Mouse (Mus musculus) ovary, postnatal 10 days (tissue): ENCODE measurements at regions not wholly inside any gene's neighbourhood (a gene's known extent, or its start where the extent isn't known, plus 50 kb on each side); places are given as distances from the start of the nearest gene placed in this dataset.
A peak's percentile ranks its signal among the peaks of the same experiment; 100 is the strongest.

Experiments used
- DNase-seq: peaks from one replicate; pipeline ENCODE4 v3.0.0; 2022; ENCODE audit warnings: low spot score

DNA sequence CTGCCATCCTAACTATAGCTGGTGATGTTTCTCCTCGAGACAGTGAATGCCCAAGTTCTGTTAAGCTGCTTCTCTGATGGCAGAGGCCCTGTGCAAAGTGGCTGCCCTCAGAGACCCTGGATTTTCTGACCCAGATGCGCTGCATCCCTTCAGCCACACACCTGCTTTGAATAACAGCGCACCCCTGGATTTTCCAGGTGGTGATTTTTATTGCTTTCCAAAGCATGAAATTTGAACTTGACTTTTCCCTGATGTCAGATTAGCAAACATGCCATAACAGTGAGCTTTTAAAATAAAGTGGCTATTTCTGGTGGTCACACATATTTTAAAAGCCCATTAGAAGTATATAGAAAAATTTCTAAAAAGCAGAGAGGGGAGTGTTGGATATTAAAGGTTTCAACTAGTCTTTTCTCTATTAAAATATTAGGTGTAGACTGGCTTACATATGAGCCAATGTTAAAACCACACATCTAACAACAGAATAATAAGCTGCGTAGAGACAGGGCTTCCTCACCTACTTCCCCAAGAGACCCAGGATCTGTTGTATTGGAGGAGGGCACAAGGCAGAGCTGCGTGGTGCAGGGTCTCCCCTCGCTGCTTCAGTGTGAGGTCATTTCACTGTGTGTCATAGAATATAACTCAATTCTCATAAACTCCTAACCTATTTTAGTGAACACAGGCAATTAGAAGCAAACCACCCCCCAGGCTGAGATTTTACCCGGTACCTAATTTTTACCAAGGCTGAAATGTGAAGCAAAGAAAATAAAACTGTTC, 280.3 kb downstream of the Ccdc91 start:
- DNase-seq = no peak

DNA sequence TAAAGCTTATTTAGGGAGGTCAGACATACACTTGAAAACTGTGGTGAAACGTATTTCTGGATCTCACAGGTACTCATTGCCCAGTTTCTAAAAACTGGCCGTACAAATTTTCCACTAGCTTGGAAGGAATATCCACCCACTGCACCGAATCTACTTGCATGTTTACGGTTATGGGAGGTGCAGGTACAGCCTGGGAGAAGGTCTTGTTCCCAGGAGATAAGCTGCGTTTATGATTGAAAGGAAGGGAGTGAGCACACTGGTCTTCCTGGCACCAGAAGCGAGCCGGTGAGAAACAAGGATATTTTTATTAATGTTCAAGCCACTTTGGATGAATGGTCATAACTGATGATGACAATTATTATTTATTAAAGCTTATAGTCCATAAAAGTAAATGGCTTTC, 283.9 kb downstream of the Ccdc91 start:
- no peak for DNase-seq

DNA sequence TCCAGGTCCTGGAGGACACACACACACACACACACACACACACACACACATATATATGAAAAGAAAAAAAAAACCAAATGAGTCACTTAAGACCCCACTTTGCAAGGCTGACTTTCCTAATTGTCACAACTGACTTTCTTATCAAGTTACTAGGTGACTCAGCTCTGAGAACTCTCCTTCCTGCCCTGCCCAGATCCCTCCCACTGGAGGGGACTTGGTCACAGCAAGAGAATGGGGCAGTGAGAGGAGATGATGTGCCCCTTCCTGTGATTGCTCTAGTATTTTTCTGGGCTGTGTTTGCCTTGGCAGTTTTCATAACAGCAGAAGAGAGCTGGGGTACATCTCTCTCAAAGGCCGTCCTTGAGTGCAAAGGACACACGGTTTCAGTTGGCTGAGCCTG, 284.5 kb downstream of the Ccdc91 start:
- DNase-seq = no peak

DNA sequence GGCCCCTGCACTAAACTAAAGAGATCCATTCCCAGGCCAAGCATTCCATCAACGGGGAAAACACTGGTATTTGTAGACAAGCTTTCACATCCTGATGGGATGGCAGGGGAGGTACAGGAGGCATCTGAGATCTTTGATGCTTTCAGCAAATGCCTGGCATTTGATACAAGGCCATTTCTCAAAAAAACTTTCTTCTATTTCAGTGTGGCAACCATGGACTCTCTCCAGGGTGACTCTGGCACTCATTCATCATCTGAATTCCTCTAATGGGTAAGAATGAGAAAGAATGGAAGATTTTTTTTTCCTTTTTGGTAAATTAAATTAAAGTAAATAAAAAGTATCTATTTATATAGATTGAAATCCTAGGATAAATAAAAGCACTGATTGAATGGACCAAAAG, 281.8 kb upstream of the Far2 start:
- no peak for DNase-seq

DNA sequence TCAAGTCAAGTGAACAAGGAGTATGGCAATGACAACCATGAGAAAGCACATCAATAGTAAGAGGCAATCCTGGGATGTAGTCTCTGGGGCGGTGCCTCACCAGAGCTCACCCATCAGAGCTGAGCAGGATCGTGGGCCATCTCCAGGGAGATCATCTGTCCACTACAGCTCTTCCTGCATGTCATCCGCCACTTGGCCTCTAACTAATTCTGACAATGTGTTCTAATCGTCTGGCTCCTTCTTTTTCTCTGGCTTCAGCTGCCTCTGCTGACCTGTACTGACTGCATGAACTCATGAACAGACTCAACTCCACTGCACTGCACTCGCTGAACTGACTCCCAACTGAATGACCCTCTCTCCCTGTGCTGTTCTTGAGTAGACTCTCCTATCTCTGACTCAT, 277.9 kb upstream of the Far2 start:
- DNase-seq = no peak

DNA sequence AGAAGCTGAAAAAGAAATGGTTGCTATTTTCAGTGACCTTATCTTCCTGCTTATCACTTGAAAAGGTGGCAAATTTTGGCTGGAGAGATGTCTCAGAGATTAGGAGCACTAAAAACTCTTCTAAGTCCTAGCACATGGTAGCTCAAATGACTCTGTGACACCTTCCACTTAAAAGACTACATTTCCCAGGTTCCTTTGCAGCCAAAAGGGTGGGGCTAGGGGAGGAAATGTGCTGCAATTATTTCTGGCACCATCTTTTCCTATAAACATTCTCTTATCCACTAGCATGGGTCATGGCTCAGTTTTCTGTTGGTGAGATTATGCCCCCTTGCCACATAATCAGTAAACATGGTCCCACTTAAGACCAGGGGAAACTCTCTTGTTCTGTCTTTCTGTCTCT, 277.0 kb upstream of the Far2 start:
- no peak for DNase-seq

DNA sequence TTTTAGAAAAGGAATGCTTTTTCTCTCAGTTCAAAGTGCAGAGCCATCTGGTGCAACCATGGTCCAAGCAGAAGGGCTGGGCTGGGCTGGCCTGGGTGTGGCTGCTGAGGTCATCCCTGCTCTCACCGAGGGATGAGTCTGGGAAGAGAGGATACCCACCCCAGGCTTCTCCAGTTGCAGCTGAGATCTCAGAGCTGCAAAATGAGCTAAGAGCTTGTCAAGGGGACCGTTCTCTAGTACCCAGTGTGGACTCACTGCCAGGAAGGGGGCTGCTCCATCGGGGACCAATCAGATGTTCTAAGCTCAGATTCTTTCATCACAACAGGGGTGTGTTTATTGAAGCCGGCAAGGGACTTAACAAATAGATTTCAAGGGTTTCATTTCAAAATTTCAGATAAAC, 275.6 kb upstream of the Far2 start:
- no peak for DNase-seq

DNA sequence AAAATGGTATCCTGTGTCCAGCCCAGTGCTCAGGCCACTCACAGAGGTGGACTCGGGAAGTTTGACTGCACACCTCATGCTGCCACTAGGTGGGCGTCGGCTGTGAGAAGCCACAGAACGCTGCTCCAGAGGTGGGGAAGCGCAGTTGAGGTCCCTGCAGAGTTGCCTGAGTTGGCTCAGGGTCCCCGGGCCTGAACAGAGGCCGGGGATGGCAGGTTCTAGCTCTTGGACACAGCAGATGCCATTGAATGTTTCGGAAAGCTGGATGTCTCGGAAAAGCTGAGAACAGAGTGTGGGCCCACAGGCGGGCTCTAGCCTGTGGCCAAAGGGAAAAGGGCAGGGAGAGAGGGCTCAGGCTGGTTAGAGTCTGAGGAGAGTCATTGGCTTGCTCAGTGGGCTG, 273.2 kb upstream of the Far2 start:
- no peak for DNase-seq

DNA sequence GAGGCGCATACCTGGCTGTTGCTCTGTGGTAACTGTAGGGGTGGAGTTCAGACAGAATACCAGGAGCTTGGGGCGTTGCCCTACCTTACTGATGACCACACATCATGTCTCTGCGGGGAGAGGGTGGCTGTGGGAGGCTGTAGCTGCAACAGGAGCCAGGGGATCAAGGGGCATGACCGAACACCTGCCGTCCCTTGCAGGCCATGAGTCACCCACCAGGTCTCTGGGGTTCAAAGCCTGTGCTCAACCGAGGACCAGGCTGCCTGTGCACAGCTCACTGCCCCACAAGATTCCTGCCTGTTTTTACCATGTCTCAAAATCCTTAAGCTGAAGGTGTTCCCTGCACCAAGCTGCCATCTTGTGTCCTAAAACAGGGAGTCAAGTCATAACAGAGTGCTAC, 272.4 kb upstream of the Far2 start:
- no peak for DNase-seq

DNA sequence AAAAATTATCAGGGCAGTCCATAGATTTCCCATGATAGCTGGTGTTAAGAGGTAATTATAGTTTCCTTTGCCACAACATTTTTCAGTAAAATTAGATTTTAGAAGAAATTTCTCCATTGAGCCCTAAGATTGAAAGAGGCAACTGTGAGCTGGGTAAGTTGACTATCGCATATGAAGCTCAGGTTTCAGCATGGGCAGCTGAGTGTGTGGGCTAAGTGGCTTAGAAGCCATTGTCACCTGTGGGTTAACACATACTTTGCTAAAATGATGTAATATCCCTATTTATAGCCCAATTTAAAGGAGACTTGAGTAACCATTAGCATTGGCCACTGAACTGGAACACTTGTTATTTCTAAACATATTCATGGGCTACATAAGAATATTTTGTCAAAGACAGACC, 267.6 kb upstream of the Far2 start:
- no peak for DNase-seq

DNA sequence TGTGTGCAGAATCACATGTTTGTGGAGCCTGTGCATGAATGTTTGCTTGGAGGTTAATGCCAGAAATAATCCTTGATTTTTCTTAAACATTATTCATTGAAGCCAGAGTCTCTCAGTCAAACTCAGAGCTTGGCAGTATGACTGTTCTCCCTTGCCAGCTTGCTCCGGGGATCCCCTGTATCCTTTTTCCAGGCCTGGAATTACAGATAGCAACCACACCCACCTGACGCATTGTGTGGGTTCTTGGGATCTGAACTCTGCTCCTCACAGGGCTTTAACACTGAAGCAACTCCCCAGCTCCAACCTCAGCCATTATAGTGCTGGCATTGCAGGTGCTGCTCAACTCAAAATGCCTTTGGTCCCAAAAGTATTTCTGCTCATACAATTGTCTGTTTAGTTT, 262.8 kb upstream of the Far2 start:
- DNase-seq = no peak

DNA sequence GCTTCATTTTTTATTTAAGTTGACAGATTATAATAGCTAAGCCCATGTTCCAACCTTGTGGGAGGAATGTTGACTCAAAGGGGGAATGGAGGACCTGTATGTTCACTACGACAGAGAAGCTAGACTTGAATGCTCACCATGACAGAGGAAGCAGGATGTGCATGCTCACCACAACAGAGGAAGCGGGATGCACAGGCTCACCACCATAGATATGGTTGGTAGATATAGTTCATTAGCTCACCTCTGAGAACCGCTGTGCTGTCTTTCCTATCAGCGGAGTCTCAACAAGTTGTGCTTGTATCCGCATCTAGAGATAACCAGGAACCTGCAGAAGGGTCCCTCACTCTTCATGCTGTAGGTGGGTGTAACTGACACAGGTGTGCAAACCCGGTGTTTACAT, 262.2 kb upstream of the Far2 start:
- DNase-seq = no peak

DNA sequence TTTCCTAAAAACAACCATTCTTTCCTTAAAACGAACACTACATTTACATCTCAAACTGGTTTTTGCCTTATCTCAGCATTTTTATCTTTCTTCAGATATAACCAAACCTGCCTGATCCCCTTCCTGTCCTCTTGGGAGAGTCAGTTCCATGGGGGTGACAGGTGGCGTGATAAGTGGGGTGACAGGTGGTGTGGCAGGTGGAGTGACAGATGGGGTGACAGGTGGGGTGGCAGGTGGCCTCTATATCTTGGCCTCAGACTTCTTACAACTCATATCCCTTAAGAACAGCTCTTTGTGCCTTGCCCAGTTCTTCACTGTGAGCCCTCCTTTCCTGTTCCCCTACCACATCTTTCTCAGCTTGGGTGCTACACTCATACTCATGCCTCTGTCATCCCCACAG, 259.0 kb upstream of the Far2 start:
- no peak for DNase-seq

DNA sequence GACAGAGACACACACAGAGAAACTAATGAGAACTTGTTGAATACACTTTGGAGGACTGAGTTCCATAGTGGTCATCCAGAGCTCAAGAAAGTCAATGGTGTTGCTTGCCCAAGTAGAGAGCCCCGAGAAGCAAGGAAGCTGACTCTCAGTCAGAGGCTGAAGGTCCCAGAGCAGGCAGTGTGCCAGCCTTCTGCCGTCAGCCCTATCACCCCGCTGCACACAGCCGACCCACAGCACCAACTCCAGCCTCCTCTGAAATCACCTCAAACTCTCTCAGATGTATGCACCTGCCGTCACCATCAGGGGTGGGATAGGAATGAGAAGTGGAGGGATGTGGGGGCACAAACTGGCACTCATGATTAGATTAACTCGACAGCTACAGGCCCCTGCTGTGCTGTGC, 257.9 kb upstream of the Far2 start:
- no peak for DNase-seq

DNA sequence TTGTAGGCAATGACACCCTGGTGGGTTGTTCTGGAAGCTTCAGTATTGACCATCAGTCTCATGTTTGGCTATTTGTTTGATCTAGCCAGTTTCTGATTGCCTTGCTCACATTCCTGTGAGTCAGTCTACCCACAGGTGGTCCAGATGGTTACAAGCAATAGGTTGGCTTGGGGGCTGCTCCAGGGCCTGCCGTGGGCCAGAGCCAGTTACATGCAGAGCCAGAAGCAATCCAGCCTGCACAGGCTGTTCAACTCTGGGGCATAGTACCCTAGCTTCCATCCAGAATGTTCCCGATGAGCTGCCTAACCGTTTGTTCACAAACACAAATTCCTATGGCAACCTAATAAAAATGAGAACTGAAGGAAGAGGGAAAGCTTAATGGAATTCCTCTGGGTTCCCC, 253.2 kb upstream of the Far2 start:
- DNase-seq = no peak

DNA sequence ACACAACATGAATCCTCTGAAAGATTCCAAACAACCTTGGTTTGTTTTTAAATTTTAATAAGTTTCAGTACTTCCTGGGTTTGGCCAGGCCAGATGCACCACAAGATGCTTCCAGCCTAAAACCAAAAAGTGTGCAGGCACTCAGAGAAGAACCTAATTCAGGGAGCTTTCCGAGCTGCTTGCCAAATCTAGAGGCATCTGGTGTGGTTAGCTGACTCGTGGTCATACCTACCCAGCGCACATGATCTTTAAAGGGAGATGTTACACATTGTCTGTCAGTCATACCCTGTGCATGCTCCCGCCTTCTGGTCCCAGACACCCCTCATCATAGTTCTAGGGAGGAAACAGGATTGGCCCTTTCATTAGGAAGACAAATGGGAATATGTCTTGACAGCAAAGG, 252.7 kb upstream of the Far2 start:
- no peak for DNase-seq

DNA sequence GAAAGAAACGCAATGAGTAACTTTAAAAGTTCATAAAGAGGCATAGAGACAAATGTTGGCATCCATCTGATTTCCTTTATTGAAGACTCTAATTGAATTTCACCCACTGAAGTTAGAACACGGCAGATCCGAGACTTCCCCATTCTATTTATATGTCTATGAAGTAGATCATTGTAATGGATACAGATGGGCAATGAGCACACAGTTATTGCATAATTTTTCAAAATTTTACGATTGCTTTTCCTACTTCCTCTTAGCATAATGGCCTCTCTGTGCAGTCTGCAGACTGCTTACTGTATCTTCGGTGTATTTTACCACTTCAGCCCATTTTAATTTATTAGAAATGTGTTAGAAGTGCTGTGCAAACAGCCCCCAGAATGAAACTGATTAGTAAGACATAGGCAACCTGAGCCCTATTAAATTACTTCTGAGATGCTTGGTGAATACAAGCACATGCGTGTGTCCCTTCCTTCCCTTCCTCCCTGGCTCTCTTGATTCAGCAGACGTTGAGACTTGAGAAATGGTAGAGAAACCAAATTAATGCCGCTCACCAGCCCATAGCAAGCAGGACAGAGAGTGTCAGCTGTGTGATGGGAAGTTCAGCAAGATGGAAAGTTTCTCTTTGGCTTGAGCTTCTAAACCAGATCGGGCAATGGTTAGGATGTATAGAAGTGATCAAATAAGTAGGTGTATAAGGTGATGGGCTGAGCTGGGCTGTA, 247.9 kb upstream of the Far2 start:
- DNase-seq = no peak

DNA sequence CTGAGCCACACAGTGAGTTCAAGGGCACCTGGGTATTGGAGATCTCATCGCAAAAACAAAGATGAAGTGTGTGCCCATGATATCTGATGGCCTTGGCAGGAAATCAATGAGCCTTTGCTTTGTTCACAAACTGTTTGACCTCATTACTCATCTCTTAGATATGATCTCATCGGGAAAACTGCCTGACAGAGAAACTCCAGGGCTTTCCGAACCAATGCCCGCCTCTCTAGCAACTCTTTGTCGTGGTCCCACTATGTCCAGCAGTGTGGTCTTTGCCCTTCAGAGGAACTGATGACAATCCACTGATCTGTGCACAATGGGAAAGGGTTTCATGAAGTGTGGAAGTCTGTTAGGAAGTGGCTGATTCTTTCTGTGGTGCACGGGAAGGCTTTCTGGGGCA, 247.2 kb upstream of the Far2 start:
- no peak for DNase-seq

DNA sequence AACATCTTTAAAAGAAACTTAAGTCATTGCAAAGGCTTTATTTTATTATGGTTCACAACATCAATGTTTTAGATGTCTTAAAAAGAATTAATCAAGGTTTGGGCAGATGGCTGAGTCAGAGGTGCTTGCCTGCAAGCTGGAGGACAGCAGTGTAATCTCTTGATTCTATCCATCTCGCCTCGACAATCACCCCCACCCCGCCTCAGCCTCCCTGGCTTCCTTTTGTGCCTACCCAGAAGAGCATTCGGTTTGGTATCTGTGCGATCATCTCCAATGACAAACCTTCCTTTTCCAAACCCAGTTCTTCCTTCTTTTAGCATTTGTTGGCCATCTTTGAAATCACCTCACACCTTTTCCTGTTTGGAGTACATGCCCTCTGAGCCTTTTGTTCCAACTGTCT, 246.2 kb upstream of the Far2 start:
- no peak for DNase-seq

DNA sequence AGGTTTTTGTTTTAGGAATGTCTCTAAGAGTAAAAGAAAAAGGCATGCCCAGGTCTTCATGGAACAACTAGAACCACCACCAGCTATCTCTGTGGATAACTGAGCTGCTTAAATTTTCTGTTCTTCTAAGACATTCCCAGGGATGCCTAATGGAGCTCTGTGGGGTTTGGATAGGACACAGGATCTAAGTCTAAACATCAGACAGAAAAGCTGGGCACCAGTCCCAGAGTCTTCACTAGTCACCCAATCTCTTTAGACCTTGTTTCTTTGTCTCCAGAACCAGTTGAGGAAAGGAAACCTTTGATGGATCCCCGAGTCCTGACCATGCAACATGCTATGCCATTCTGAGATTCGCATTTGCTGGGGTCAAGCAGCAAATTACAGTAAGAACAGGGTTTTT, 243.2 kb upstream of the Far2 start:
- no peak for DNase-seq

DNA sequence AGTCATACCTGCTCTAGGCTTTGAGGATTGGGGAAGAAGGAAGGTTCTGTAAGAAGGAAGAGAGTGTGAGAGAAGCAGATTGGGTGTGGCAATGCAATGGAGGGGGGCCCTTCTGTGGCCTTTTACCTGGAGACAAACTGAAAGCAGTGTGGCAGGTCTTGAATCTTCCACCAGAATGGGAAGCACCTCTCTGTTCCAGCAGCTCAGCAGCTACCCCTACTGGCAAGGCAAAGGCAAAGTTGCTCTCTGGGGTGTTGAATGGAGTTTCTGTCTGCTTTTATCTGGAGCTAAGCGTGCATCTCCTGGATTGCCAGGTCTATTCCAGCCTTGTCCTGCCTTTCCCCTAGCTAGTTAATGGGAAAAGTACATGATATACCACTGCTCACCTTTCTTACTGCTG, 236.3 kb upstream of the Far2 start:
- DNase-seq = peak; percentile 24

DNA sequence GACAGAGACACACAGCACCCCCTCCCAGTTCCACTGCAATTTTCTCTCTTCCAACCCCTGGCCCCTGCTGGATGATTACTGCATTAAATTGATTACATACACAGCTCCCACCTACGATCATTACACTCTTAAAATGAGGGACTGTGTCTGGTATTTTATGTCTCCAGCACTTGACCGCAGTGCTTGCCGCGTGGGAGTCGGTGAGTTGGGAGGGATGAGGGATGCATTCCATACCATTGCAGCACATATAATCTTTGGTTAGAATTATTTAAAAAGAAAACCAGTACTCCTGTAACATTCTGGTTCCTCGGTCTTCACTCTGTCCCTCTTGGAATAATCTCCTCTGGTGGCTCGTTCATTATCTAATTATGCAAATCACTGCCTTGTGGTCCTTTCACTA, 230.2 kb upstream of the Far2 start:
- no peak for DNase-seq

DNA sequence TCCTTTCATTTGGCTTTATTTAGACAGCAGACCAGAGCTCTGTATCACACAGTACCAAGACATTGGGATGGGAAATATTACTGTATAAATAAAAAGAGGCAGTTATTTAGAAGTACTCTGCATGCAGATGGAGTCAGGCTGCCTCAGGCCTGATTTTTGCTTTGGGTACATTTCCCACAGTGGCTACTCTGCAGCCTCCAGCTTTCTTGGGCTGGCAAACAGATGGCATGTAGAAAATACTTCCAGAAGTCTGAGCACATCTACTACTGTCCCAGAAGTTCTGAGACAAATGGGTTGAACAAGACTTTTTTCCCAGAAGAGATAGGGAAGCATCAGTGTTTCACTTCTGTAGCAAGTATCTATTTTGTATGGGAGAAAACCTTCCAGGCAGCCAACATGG, 229.8 kb upstream of the Far2 start:
- no peak for DNase-seq

DNA sequence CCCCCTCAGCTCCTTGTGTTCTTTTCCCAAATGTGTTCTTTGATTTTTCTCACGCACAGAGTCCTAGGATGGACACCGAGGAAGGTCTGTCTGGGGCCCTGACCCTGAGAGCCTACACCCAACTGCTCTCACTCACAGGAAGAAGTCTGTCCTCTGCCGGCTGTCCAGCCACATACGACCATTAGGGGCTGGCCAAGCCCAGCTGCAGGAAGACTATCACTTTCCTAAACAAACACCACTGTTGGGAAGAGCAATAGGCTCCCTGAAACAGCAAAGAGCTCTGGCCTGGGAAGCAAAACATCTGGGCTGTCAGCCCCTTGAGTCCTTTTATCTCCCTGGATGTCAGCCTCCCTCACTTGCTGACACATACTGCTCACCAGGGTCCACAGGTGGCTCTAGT, 224.8 kb upstream of the Far2 start:
- DNase-seq = no peak
